Mouse (Mus musculus) embryonic facial prominence, embryonic 14.5 days (tissue): ENCODE data around the gene Ppfibp2. TPM values are rescaled to one million over a fixed set of nuclear protein-coding genes. Genes with fewer than 3 reads are reported as not detected.

Source experiments
- ATAC-seq: fragments of 200-750 bp; cut with Nextera tagmentation; 2 replicates; pipeline ENCODE4 v1.8.0; 2017; ENCODE audit warnings: low read depth, moderate number of reproducible peaks, moderate TSS enrichment
- DNase-seq: peaks from one replicate; pipeline ENCODE4 v3.0.0-alpha.2; 2015; ENCODE audit warnings: low spot score
- H3K27ac ChIP-seq: fragments of 300-500 bp; sonication (generic); replicated peaks from 2 replicates; pipeline ENCODE4 v1.5.1; 2014; ENCODE audit warnings: low read depth, mild to moderate bottlenecking, low read length, moderate library complexity
- H3K27me3 ChIP-seq: fragments of 300-500 bp; sonication (generic); replicated peaks from 2 replicates; pipeline ENCODE4 v1.6.1; 2014; ENCODE audit warnings: low read length; ENCODE audit not compliant: control insufficient read depth, insufficient read depth
- H3K36me3 ChIP-seq: fragments of 300-500 bp; sonication (generic); 2 replicates; pipeline ENCODE4 v1.6.1; 2014; ENCODE audit warnings: low read length, mixed read lengths; ENCODE audit not compliant: control insufficient read depth, insufficient read depth
- H3K4me1 ChIP-seq: fragments of 300-500 bp; sonication (generic); 2 replicates; pipeline ENCODE4 v1.6.1; 2014; ENCODE audit warnings: antibody characterized with exemption, low read length; ENCODE audit not compliant: control insufficient read depth, insufficient read depth
- H3K4me2 ChIP-seq: fragments of 300-500 bp; sonication (generic); 2 replicates; pipeline ENCODE4 v1.6.1; 2014; ENCODE audit warnings: low read depth, mild to moderate bottlenecking, low read length, moderate library complexity, mixed read lengths
- H3K4me3 ChIP-seq: fragments of 300-500 bp; sonication (generic); 2 replicates; pipeline ENCODE4 v1.5.1; 2014; ENCODE audit warnings: low read depth, mild to moderate bottlenecking, low read length
- H3K9ac ChIP-seq: fragments of 300-500 bp; sonication (generic); 2 replicates; pipeline ENCODE4 v1.6.1; 2014; ENCODE audit warnings: low read depth, mild to moderate bottlenecking, low read length, moderate library complexity, mixed read lengths
- H3K9me3 ChIP-seq: fragments of 300-500 bp; sonication (generic); 2 replicates; pipeline ENCODE4 v1.6.1; 2016; ENCODE audit warnings: low read length; ENCODE audit not compliant: control insufficient read depth
- WGBS: fragments of 180-500 bp; shearing (Covaris S2); extraction: QIAGEN DNeasy Blood & Tissue Kit; methylation state at CpG from one replicate; pipeline ENCODE4 v1.1.7; 2014; 5-methylcytosine and 5-hydroxymethylcytosine counted together
- polyA plus RNA-seq: library from polyadenylated mRNA; unstranded; fragments of >200 nt; fragmentation: Nextera tagmentation; extraction: Ambion mirVana; gene quantifications from 2 replicates; pipeline ENCODE4 v1.2.1, GENCODE M21; 2014

The Ppfibp2 gene
- polyA plus RNA-seq, 1 experiment from 2014 or later = 14.3 TPM

GRCm38 (mm10) chr7:107620137-107620536 lies 25.1 kb downstream of the Ppfibp2 start:
- DNase-seq (no peak), ATAC-seq (no peak)
- no peak overlapping the region for H3K4me3 ChIP-seq
- no peak overlapping the region for H3K4me2 ChIP-seq
- no peaks in the 10 kb centered on the region for H3K9me3 ChIP-seq
- WGBS = 62% methylated on average over 3 of the region's 3 CpGs
- no peak overlapping the region for H3K27ac ChIP-seq
- peaks cover 14% of the 10 kb centered on the region for H3K4me1 ChIP-seq
- no peaks in the 10 kb centered on the region for H3K27me3 ChIP-seq
- no peak overlapping the region for H3K9ac ChIP-seq
- no peaks in the 10 kb centered on the region for H3K36me3 ChIP-seq

- Histone ChIP-seq H3K27me3 (no peaks in the 10 kb centered on the region), H3K4me1 (peaks cover 4% of the 10 kb centered on the region), H3K9me3 (no peaks in the 10 kb centered on the region), H3K27ac (no peak overlapping the region), H3K36me3 (no peaks in the 10 kb centered on the region), H3K4me2 (no peak overlapping the region), H3K9ac (no peak overlapping the region), H3K4me3 (no peak overlapping the region)
- no peak for DNase-seq
- 60% methylated on average over 3 of the region's 3 CpGs for WGBS
- peak; percentile 37; the same call in 1 of the 2 replicates for ATAC-seq
Observed at GRCm38 (mm10) chr7:107624432-107624831, 29.4 kb downstream of the Ppfibp2 start.

- no peak within 1 kb of the TSS for H3K27ac ChIP-seq
- 88% methylated on average over 2 of the region's 2 CpGs for WGBS
- no peak for ATAC-seq
Observed at GRCm38 (mm10) chr7:107625061-107625460, 30.1 kb downstream of the Ppfibp2 start, which contains the start of gene 5330417H12Rik. Gene 5330417H12Rik, minus strand, starts transcription at chr7:107625161.

GRCm38 (mm10) chr7:107625781-107626180 lies 30.8 kb downstream of the Ppfibp2 start:
- Histone ChIP-seq H3K9me3 (no peaks in the 10 kb centered on the region), H3K4me3 (no peak overlapping the region), H3K36me3 (no peaks in the 10 kb centered on the region), H3K27ac (no peak overlapping the region), H3K4me1 (0 out of 2 replicates have a peak, but pooled peaks cover 3% of the 10 kb centered on the region), H3K27me3 (no peaks in the 10 kb centered on the region), H3K9ac (no peak overlapping the region), H3K4me2 (no peak overlapping the region)
- 0 out of 2 replicates have a peak, but pooled peaks have one; percentile 30 for ATAC-seq
- 44% methylated on average over 6 of the region's 6 CpGs for WGBS
- peak; percentile 61 for DNase-seq

More at GRCm38 (mm10) chr7:107625061-107625460, 30.1 kb downstream of the Ppfibp2 start, which contains the start of gene 5330417H12Rik:
- H3K36me3 ChIP-seq = no peaks in the 10 kb centered on the region
- no peak for DNase-seq
- H3K4me1 ChIP-seq = 0 out of 2 replicates have a peak, but pooled peaks cover 3% of the 10 kb centered on the region
- H3K9me3 ChIP-seq = no peaks in the 10 kb centered on the region
- H3K4me2 ChIP-seq = no peak within 1 kb of the TSS
- no peak within 1 kb of the TSS for H3K4me3 ChIP-seq
- no peaks in the 10 kb centered on the region for H3K27me3 ChIP-seq
- H3K9ac ChIP-seq = no peak within 1 kb of the TSS

GRCm38 (mm10) chr7:107628383-107628782 lies 33.4 kb downstream of the Ppfibp2 start:
- Histone ChIP-seq H3K9me3 (no peaks in the 10 kb centered on the region), H3K9ac (no peak overlapping the region), H3K36me3 (no peaks in the 10 kb centered on the region), H3K27ac (no peak overlapping the region), H3K27me3 (no peaks in the 10 kb centered on the region), H3K4me2 (no peak overlapping the region), H3K4me3 (no peak overlapping the region), H3K4me1 (0 out of 2 replicates have a peak, but pooled peaks cover 3% of the 10 kb centered on the region)
- DNase-seq (no peak), ATAC-seq (no peak)

GRCm38 (mm10) chr7:107633201-107633600 lies 38.2 kb downstream of the Ppfibp2 start:
- H3K9ac ChIP-seq = no peak overlapping the region
- ATAC-seq (no peak), DNase-seq (no peak)
- H3K4me1 ChIP-seq = no peaks in the 10 kb centered on the region
- no peaks in the 10 kb centered on the region for H3K36me3 ChIP-seq
- H3K9me3 ChIP-seq = no peaks in the 10 kb centered on the region
- no peak overlapping the region for H3K4me3 ChIP-seq
- no peak overlapping the region for H3K4me2 ChIP-seq
- H3K27ac ChIP-seq = no peak overlapping the region
- WGBS = 81% methylated on average over 4 of the region's 4 CpGs
- no peaks in the 10 kb centered on the region for H3K27me3 ChIP-seq

- Histone ChIP-seq H3K9me3 (no peaks in the 10 kb centered on the region), H3K27me3 (no peaks in the 10 kb centered on the region), H3K27ac (no peak overlapping the region), H3K36me3 (no peaks in the 10 kb centered on the region), H3K4me2 (no peak overlapping the region), H3K4me3 (no peak overlapping the region), H3K4me1 (no peaks in the 10 kb centered on the region), H3K9ac (no peak overlapping the region)
- no peak for ATAC-seq
- DNase-seq = no peak
- WGBS = 64% methylated on average over 7 of the region's 7 CpGs
Observed at GRCm38 (mm10) chr7:107637398-107637797, 42.4 kb downstream of the Ppfibp2 start.

GRCm38 (mm10) chr7:107638026-107638425 lies 43.0 kb downstream of the Ppfibp2 start:
- Histone ChIP-seq H3K27ac (no peak overlapping the region), H3K9me3 (no peaks in the 10 kb centered on the region), H3K9ac (no peak overlapping the region), H3K27me3 (no peaks in the 10 kb centered on the region), H3K4me2 (no peak overlapping the region), H3K36me3 (no peaks in the 10 kb centered on the region), H3K4me3 (no peak overlapping the region), H3K4me1 (peaks cover 5% of the 10 kb centered on the region; the same call in 1 of the 2 replicates)
- WGBS = 81% methylated on average over 5 of the region's 5 CpGs
- no peak for DNase-seq
- ATAC-seq = no peak

GRCm38 (mm10) chr7:107642586-107643275 lies 47.7 kb downstream of the Ppfibp2 start:
- H3K9me3 ChIP-seq = peaks cover 6% of the 10 kb centered on the region
- ATAC-seq = peak; percentile 89

More at GRCm38 (mm10) chr7:107642586-107643275, 47.7 kb downstream of the Ppfibp2 start:
- 54% methylated on average over 7 of the region's 7 CpGs for WGBS
- no peak overlapping the region; the same call in 1 of the 2 replicates for H3K27ac ChIP-seq
- peaks cover 5% of the 10 kb centered on the region; the same call in 1 of the 2 replicates for H3K4me1 ChIP-seq
- H3K4me3 ChIP-seq = no peak overlapping the region
- H3K9ac ChIP-seq = no peak overlapping the region
- no peaks in the 10 kb centered on the region for H3K36me3 ChIP-seq
- no peaks in the 10 kb centered on the region for H3K27me3 ChIP-seq
- DNase-seq = peak; percentile 74
- H3K4me2 ChIP-seq = no peak overlapping the region
